Mouse (Mus musculus): ENCODE data around the gene Mc1r.
"Not testable (repeated sequence)": the region's sequence is repeated elsewhere in the genome, so short reads cannot be mapped to it uniquely, and the experiment has no call there.

Gene Mc1r

GRCm38 (mm10) chr8:123411781-123412327 is 4.9 kb downstream of the Mc1r start:
- peak; percentile 51 for DNase-seq

GRCm38 (mm10) chr8:123412560-123413170 is 5.8 kb downstream of the Mc1r start:
- DNase-seq = peak; percentile 44

- peak; percentile 50 for DNase-seq
Measured at GRCm38 (mm10) chr8:123414255-123414654, 7.3 kb downstream of the Mc1r start.

GRCm38 (mm10) chr8:123414997-123415696 is 8.2 kb downstream of the Mc1r start:
- DNase-seq = not testable (repeated sequence)

- peak; percentile 65 for DNase-seq
Measured at GRCm38 (mm10) chr8:123415967-123416943, 9.3 kb downstream of the Mc1r start.

- no peak for DNase-seq
Measured at GRCm38 (mm10) chr8:123416944-123417555, 10.1 kb downstream of the Mc1r start.

GRCm38 (mm10) chr8:123419711-123420110 is 12.8 kb downstream of the Mc1r start:
- no peak for DNase-seq

GRCm38 (mm10) chr8:123420525-123421281 is 13.8 kb downstream of the Mc1r start:
- DNase-seq = no peak

GRCm38 (mm10) chr8:123421325-123421724 is 14.4 kb downstream of the Mc1r start:
- DNase-seq = no peak

GRCm38 (mm10) chr8:123422056-123422780 is 15.3 kb downstream of the Mc1r start:
- DNase-seq = peak; percentile 78

GRCm38 (mm10) chr8:123422781-123423159 is 15.9 kb downstream of the Mc1r start:
- no peak for DNase-seq

GRCm38 (mm10) chr8:123423441-123423840 is 16.5 kb downstream of the Mc1r start, which contains the start of gene Def8:
TSS of gene Def8 (plus strand) at chr8:123423527.
- DNase-seq = no peak

- DNase-seq = no peak
Measured at GRCm38 (mm10) chr8:123426511-123427509, 19.9 kb downstream of the Mc1r start.

GRCm38 (mm10) chr8:123427639-123428275 is 20.9 kb downstream of the Mc1r start:
- no peak for DNase-seq

- no peak for DNase-seq
Measured at GRCm38 (mm10) chr8:123428343-123428893, 21.5 kb downstream of the Mc1r start.

GRCm38 (mm10) chr8:123428939-123429721 is 22.2 kb downstream of the Mc1r start:
- no peak for DNase-seq

- DNase-seq = not testable (repeated sequence)
Measured at GRCm38 (mm10) chr8:123429722-123430013, 22.8 kb downstream of the Mc1r start.

GRCm38 (mm10) chr8:123430936-123431335 is 24.0 kb downstream of the Mc1r start:
- not testable (repeated sequence) for DNase-seq

All from thymus, postnatal 14 days (tissue).